Mouse (Mus musculus) urinary bladder, postnatal 25 days (tissue): Measurements from ENCODE around the gene Ap3d1.
A peak's percentile ranks its signal among the peaks of the same experiment; 100 is the strongest.

Experiments used
- DNase-seq: peaks from one replicate; pipeline ENCODE4 v3.0.0; 2022; ENCODE audit warnings: low spot score

Gene Ap3d1

GRCm38 (mm10) chr10:80742180-80742978 is at the start of gene Ap3d1:
Ap3d1 (minus strand) TSS chr10:80742264.
- peak; percentile 98 for DNase-seq

GRCm38 (mm10) chr10:80791476-80792174 is 49.6 kb upstream of the Ap3d1 start:
- no peak for DNase-seq

- no peak for DNase-seq
Measured at GRCm38 (mm10) chr10:80790761-80791404, 48.8 kb upstream of the Ap3d1 start.

GRCm38 (mm10) chr10:80787517-80787916 is 45.5 kb upstream of the Ap3d1 start:
- DNase-seq = no peak

- no peak for DNase-seq
Measured at GRCm38 (mm10) chr10:80785963-80786362, 43.9 kb upstream of the Ap3d1 start.

- DNase-seq = no peak
Measured at GRCm38 (mm10) chr10:80784871-80785270, 42.8 kb upstream of the Ap3d1 start.

GRCm38 (mm10) chr10:80784302-80784701 is 42.2 kb upstream of the Ap3d1 start:
- DNase-seq = no peak

GRCm38 (mm10) chr10:80779565-80779964 is 37.5 kb upstream of the Ap3d1 start:
- DNase-seq = no peak

GRCm38 (mm10) chr10:80777123-80777522 is 35.1 kb upstream of the Ap3d1 start:
- no peak for DNase-seq

GRCm38 (mm10) chr10:80776358-80776869 is 34.4 kb upstream of the Ap3d1 start:
- DNase-seq = no peak

- DNase-seq = no peak
Measured at GRCm38 (mm10) chr10:80775731-80776130, 33.7 kb upstream of the Ap3d1 start.

- no peak for DNase-seq
Measured at GRCm38 (mm10) chr10:80774981-80775380, 32.9 kb upstream of the Ap3d1 start.

GRCm38 (mm10) chr10:80774549-80774948 is 32.5 kb upstream of the Ap3d1 start:
- peak; percentile 71 for DNase-seq

GRCm38 (mm10) chr10:80773816-80774215 is 31.8 kb upstream of the Ap3d1 start:
- no peak for DNase-seq

GRCm38 (mm10) chr10:80768365-80768764 is 26.3 kb upstream of the Ap3d1 start:
- no peak for DNase-seq

GRCm38 (mm10) chr10:80766161-80766815 is 24.2 kb upstream of the Ap3d1 start:
- no peak for DNase-seq

- no peak for DNase-seq
Measured at GRCm38 (mm10) chr10:80765746-80766145, 23.7 kb upstream of the Ap3d1 start.

GRCm38 (mm10) chr10:80763502-80763901 is 21.4 kb upstream of the Ap3d1 start:
- no peak for DNase-seq

- DNase-seq = no peak
Measured at GRCm38 (mm10) chr10:80761821-80762220, 19.8 kb upstream of the Ap3d1 start.

- no peak for DNase-seq
Measured at GRCm38 (mm10) chr10:80760596-80761524, 18.8 kb upstream of the Ap3d1 start.

GRCm38 (mm10) chr10:80758651-80759050 is 16.6 kb upstream of the Ap3d1 start:
- no peak for DNase-seq
